Mouse (Mus musculus) cortical plate, adult 2 months (tissue): ENCODE data around the gene She.

Source experiments
- CTCF ChIP-seq: fragments of 200-500 bp; IDR thresholded peaks from 2 replicates; pipeline ENCODE4 v1.5.1; 2011; ENCODE audit warnings: mild to moderate bottlenecking, control low read depth, low read length; ENCODE audit not compliant: insufficient read depth; ENCODE audit errors: extremely low read depth
- POLR2A ChIP-seq: fragments of 200-500 bp; IDR thresholded peaks from 2 replicates; pipeline ENCODE4 v1.6.1; 2011; ENCODE audit warnings: mild to moderate bottlenecking, low read length, control low read depth; ENCODE audit not compliant: insufficient read depth; ENCODE audit errors: extremely low read depth

DNA sequence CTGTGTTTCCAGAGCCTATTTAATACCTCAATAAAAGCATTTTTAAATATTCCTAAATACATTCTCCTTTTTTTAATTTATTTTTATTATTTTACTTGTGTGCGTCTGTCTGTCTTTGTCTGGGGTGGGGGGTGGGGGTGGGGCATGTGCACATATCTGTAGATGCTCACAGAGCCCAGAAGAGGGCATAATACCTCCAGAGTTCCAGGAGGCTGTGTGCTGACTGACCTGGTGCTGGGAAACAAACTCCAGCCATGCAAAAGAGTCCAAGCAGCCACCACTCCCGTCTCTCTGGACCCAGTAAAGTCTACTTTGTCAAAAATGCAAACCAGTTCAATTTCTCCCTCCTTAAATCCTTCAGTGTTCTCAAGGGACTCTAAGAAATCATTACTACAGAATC, 36.6 kb upstream of the She start:
- TF ChIP-seq CTCF (no peak), POLR2A (no peak)
